Mouse (Mus musculus): ENCODE measurements at regions not wholly inside any gene's neighbourhood (a gene's known extent, or its start where the extent isn't known, plus 50 kb on each side); places are given as distances from the start of the nearest gene placed in this dataset.

- no peak overlapping the region for H3K27ac ChIP-seq (ENCODE audit: low read length)
These were observed 778.9 kb downstream of the Gsdmc2 start for GRCm38 (mm10) chr15:63066020-63066439.

GRCm38 (mm10) chr15:63061891-63062290 is 783.1 kb downstream of the Gsdmc2 start:
- no peak overlapping the region for H3K9ac ChIP-seq (ENCODE audit: low read length)
- H3K27me3 ChIP-seq (ENCODE audit: control insufficient read depth, insufficient read depth, low read depth, low read length): no peaks in the 10 kb centered on the region
- H3K27ac ChIP-seq (ENCODE audit: low read length): no peak overlapping the region
- no peaks in the 10 kb centered on the region for H3K4me1 ChIP-seq (replicated peaks; ENCODE audit: control insufficient read depth, insufficient read depth, low read length)
- 53% methylated on average over 3 of the region's 3 CpGs for WGBS
- no peak for ATAC-seq (ENCODE audit: low read depth)
- H3K4me2 ChIP-seq (ENCODE audit: low read depth, low read length): no peak overlapping the region
- H3K4me3 ChIP-seq (ENCODE audit: low read length): no peak overlapping the region
- H3K9me3 ChIP-seq (ENCODE audit: control insufficient read depth, low read length): no peaks in the 10 kb centered on the region
- H3K36me3 ChIP-seq (ENCODE audit: control insufficient read depth, insufficient read depth, low read length): no peaks in the 10 kb centered on the region

More at GRCm38 (mm10) chr15:63066020-63066439, 778.9 kb downstream of the Gsdmc2 start:
- peaks cover 4% of the 10 kb centered on the region for H3K4me1 ChIP-seq (replicated peaks; ENCODE audit: control insufficient read depth, insufficient read depth, low read length)
- 50% methylated on average over 2 of the region's 2 CpGs for WGBS
- no peaks in the 10 kb centered on the region for H3K27me3 ChIP-seq (ENCODE audit: control insufficient read depth, insufficient read depth, low read depth, low read length)
- ATAC-seq (ENCODE audit: low read depth): peak; percentile 96
- H3K9me3 ChIP-seq (ENCODE audit: control insufficient read depth, low read length): no peaks in the 10 kb centered on the region
- no peaks in the 10 kb centered on the region for H3K36me3 ChIP-seq (ENCODE audit: control insufficient read depth, insufficient read depth, low read length)
- H3K4me3 ChIP-seq (ENCODE audit: low read length): no peak overlapping the region
- H3K9ac ChIP-seq (ENCODE audit: low read length): no peak overlapping the region
- H3K4me2 ChIP-seq (ENCODE audit: low read depth, low read length): no peak overlapping the region

GRCm38 (mm10) chr15:63060826-63061225 is 784.2 kb downstream of the Gsdmc2 start:
- H3K4me2 ChIP-seq (ENCODE audit: low read depth, low read length): no peak overlapping the region
- H3K4me1 ChIP-seq (replicated peaks; ENCODE audit: control insufficient read depth, insufficient read depth, low read length): no peaks in the 10 kb centered on the region
- WGBS: 78% methylated on average over 3 of the region's 3 CpGs
- H3K9ac ChIP-seq (ENCODE audit: low read length): no peak overlapping the region
- ATAC-seq (ENCODE audit: low read depth): no peak
- H3K36me3 ChIP-seq (ENCODE audit: control insufficient read depth, insufficient read depth, low read length): no peaks in the 10 kb centered on the region
- H3K27ac ChIP-seq (ENCODE audit: low read length): no peak overlapping the region
- H3K9me3 ChIP-seq (ENCODE audit: control insufficient read depth, low read length): no peaks in the 10 kb centered on the region
- H3K4me3 ChIP-seq (ENCODE audit: low read length): no peak overlapping the region
- H3K27me3 ChIP-seq (ENCODE audit: control insufficient read depth, insufficient read depth, low read depth, low read length): no peaks in the 10 kb centered on the region

GRCm38 (mm10) chr15:63052570-63053255 is 792.3 kb downstream of the Gsdmc2 start:
- Histone ChIP-seq H3K4me3 (ENCODE audit: low read length) (no peak overlapping the region), H3K9me3 (ENCODE audit: control insufficient read depth, low read length) (no peaks in the 10 kb centered on the region), H3K27ac (ENCODE audit: low read length) (no peak overlapping the region), H3K4me1 (replicated peaks; ENCODE audit: control insufficient read depth, insufficient read depth, low read length) (no peaks in the 10 kb centered on the region), H3K4me2 (ENCODE audit: low read depth, low read length) (no peak overlapping the region), H3K27me3 (ENCODE audit: control insufficient read depth, insufficient read depth, low read depth, low read length) (no peaks in the 10 kb centered on the region), H3K36me3 (ENCODE audit: control insufficient read depth, insufficient read depth, low read length) (no peaks in the 10 kb centered on the region), H3K9ac (ENCODE audit: low read length) (no peak overlapping the region)
- no peak for ATAC-seq (ENCODE audit: low read depth)
- WGBS: 60% methylated on average over 3 of the region's 3 CpGs

- no peak overlapping the region for H3K4me3 ChIP-seq (ENCODE audit: low read length)
- H3K36me3 ChIP-seq (ENCODE audit: control insufficient read depth, insufficient read depth, low read length): no peaks in the 10 kb centered on the region
- no peak overlapping the region for H3K9ac ChIP-seq (ENCODE audit: low read length)
- H3K27ac ChIP-seq (ENCODE audit: low read length): no peak overlapping the region
- H3K27me3 ChIP-seq (ENCODE audit: control insufficient read depth, insufficient read depth, low read depth, low read length): no peaks in the 10 kb centered on the region
- no peaks in the 10 kb centered on the region for H3K4me1 ChIP-seq (replicated peaks; ENCODE audit: control insufficient read depth, insufficient read depth, low read length)
- WGBS: 79% methylated on average over 1 of the region's 1 CpGs
- no peak overlapping the region for H3K4me2 ChIP-seq (ENCODE audit: low read depth, low read length)
- no peaks in the 10 kb centered on the region for H3K9me3 ChIP-seq (ENCODE audit: control insufficient read depth, low read length)
- no peak for ATAC-seq (ENCODE audit: low read depth)
These were observed 794.9 kb downstream of the Gsdmc2 start for GRCm38 (mm10) chr15:63050033-63050432.

DNA sequence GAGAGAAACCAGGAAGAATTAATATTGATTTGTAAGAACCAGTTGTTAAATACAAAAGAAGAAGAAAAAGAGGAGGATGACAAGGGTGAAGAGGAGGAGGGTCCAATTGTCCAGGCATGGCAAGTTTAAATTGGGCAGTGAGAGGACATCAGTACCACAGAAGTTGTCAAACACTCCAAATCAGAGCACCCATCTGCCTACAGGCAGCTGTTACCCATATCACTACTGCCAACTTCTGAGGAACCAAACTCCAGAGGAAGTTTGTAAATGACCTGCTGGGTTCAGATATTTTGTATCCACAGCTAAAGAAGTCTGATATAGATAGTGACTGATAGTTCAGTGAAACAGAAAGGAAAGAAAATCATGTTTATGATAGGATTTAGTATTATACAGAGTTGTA is 802.6 kb downstream of the Gsdmc2 start:
- Histone ChIP-seq H3K4me1 (replicated peaks; ENCODE audit: control insufficient read depth, insufficient read depth, low read length) (no peaks in the 10 kb centered on the region), H3K9me3 (ENCODE audit: control insufficient read depth, low read length) (no peaks in the 10 kb centered on the region), H3K4me2 (ENCODE audit: low read depth, low read length) (no peak overlapping the region), H3K27me3 (ENCODE audit: control insufficient read depth, insufficient read depth, low read depth, low read length) (no peaks in the 10 kb centered on the region), H3K36me3 (ENCODE audit: control insufficient read depth, insufficient read depth, low read length) (no peaks in the 10 kb centered on the region), H3K27ac (ENCODE audit: low read length) (no peak overlapping the region), H3K9ac (ENCODE audit: low read length) (no peak overlapping the region), H3K4me3 (ENCODE audit: low read length) (no peak overlapping the region)
- ATAC-seq (ENCODE audit: low read depth): no peak

- Histone ChIP-seq H3K9me3 (ENCODE audit: control insufficient read depth, low read length) (no peaks in the 10 kb centered on the region), H3K4me2 (ENCODE audit: low read depth, low read length) (no peak overlapping the region), H3K9ac (ENCODE audit: low read length) (no peak overlapping the region), H3K4me1 (replicated peaks; ENCODE audit: control insufficient read depth, insufficient read depth, low read length) (no peaks in the 10 kb centered on the region), H3K4me3 (ENCODE audit: low read length) (no peak overlapping the region), H3K27me3 (ENCODE audit: control insufficient read depth, insufficient read depth, low read depth, low read length) (no peaks in the 10 kb centered on the region), H3K27ac (ENCODE audit: low read length) (no peak overlapping the region), H3K36me3 (ENCODE audit: control insufficient read depth, insufficient read depth, low read length) (no peaks in the 10 kb centered on the region)
- WGBS: 87% methylated on average over 7 of the region's 7 CpGs
- ATAC-seq (ENCODE audit: low read depth): no peak
These were observed 808.7 kb downstream of the Gsdmc2 start for GRCm38 (mm10) chr15:63036241-63036640.

GRCm38 (mm10) chr15:63020826-63021225 is 824.2 kb downstream of the Gsdmc2 start:
- Histone ChIP-seq H3K9ac (ENCODE audit: low read length) (no peak overlapping the region), H3K4me2 (ENCODE audit: low read depth, low read length) (no peak overlapping the region), H3K27me3 (ENCODE audit: control insufficient read depth, insufficient read depth, low read depth, low read length) (no peaks in the 10 kb centered on the region), H3K36me3 (ENCODE audit: control insufficient read depth, insufficient read depth, low read length) (no peaks in the 10 kb centered on the region), H3K4me1 (replicated peaks; ENCODE audit: control insufficient read depth, insufficient read depth, low read length) (0 out of 2 replicates have a peak, but pooled peaks cover 2% of the 10 kb centered on the region), H3K27ac (ENCODE audit: low read length) (no peak overlapping the region), H3K4me3 (ENCODE audit: low read length) (no peak overlapping the region), H3K9me3 (ENCODE audit: control insufficient read depth, low read length) (no peaks in the 10 kb centered on the region)
- ATAC-seq (ENCODE audit: low read depth): 0 out of 2 replicates have a peak, but pooled peaks have one; percentile 45
- 37% methylated on average over 2 of the region's 2 CpGs for WGBS

- ATAC-seq (ENCODE audit: low read depth): no peak
- H3K4me3 ChIP-seq (ENCODE audit: low read length): no peak overlapping the region
- H3K27ac ChIP-seq (ENCODE audit: low read length): no peak overlapping the region
- no peaks in the 10 kb centered on the region for H3K9me3 ChIP-seq (ENCODE audit: control insufficient read depth, low read length)
- H3K9ac ChIP-seq (ENCODE audit: low read length): no peak overlapping the region
- no peaks in the 10 kb centered on the region for H3K36me3 ChIP-seq (ENCODE audit: control insufficient read depth, insufficient read depth, low read length)
- 60% methylated on average over 3 of the region's 3 CpGs for WGBS
- 0 out of 2 replicates have a peak, but pooled peaks cover 2% of the 10 kb centered on the region for H3K4me1 ChIP-seq (replicated peaks; ENCODE audit: control insufficient read depth, insufficient read depth, low read length)
- H3K27me3 ChIP-seq (ENCODE audit: control insufficient read depth, insufficient read depth, low read depth, low read length): no peaks in the 10 kb centered on the region
- H3K4me2 ChIP-seq (ENCODE audit: low read depth, low read length): no peak overlapping the region
These were observed 827.0 kb downstream of the Gsdmc2 start for GRCm38 (mm10) chr15:63017966-63018365.

All from lung, embryonic 16.5 days (tissue).